Mouse (Mus musculus) lung, embryonic 14.5 days (tissue): ENCODE measurements around the gene Olfr653. TPM values are rescaled to one million over a fixed set of nuclear protein-coding genes. Genes with fewer than 3 reads are reported as not detected.

ENCODE experiments used
- ATAC-seq: fragments of 200-750 bp; cut with Nextera tagmentation; 2 replicates; pipeline ENCODE4 v1.8.0; 2017; ENCODE audit warnings: mild to moderate bottlenecking, moderate TSS enrichment, moderate library complexity; ENCODE audit not compliant: insufficient read depth
- DNase-seq: peaks from one replicate; pipeline ENCODE4 v3.0.0-alpha.2; 2015
- H3K27ac ChIP-seq: fragments of 300-500 bp; sonication (generic); 2 replicates; pipeline ENCODE4 v1.5.1; 2014; ENCODE audit warnings: low read depth, mild to moderate bottlenecking, moderate library complexity
- H3K27me3 ChIP-seq: fragments of 300-500 bp; sonication (generic); 2 replicates; pipeline ENCODE4 v1.6.1; 2014; ENCODE audit warnings: low read length, control low read depth; ENCODE audit not compliant: insufficient read depth
- H3K36me3 ChIP-seq: fragments of 300-500 bp; sonication (generic); 2 replicates; pipeline ENCODE4 v1.6.1; 2014; ENCODE audit warnings: control low read depth; ENCODE audit not compliant: insufficient read depth
- H3K4me1 ChIP-seq: fragments of 300-500 bp; sonication (generic); 2 replicates; pipeline ENCODE4 v1.6.1; 2014; ENCODE audit warnings: antibody characterized with exemption, control low read depth; ENCODE audit not compliant: insufficient read depth
- H3K4me2 ChIP-seq: fragments of 300-500 bp; sonication (generic); 2 replicates; pipeline ENCODE4 v1.6.1; 2014; ENCODE audit warnings: mild to moderate bottlenecking
- H3K4me3 ChIP-seq: fragments of 300-500 bp; sonication (generic); 2 replicates; pipeline ENCODE4 v1.5.1; 2014; ENCODE audit warnings: low read depth, low read length
- H3K9ac ChIP-seq: fragments of 300-500 bp; sonication (generic); 2 replicates; pipeline ENCODE4 v1.6.1; 2014
- H3K9me3 ChIP-seq: fragments of 300-500 bp; sonication (generic); 2 replicates; pipeline ENCODE4 v1.6.1; 2016; ENCODE audit warnings: low read depth, low read length, control low read depth
- CTCF ChIP-seq: IDR thresholded peaks from 2 replicates; pipeline ENCODE4 v1.5.1; 2016; ENCODE audit warnings: antibody characterized with exemption, low read depth
- WGBS: fragments of 180-500 bp; shearing (Covaris S2); extraction: QIAGEN DNeasy Blood & Tissue Kit; methylation state at CpG from one replicate; pipeline ENCODE4 v1.1.7; 2014; 5-methylcytosine and 5-hydroxymethylcytosine counted together
- polyA plus RNA-seq: library from polyadenylated mRNA; unstranded; fragments of >200 nt; fragmentation: Nextera tagmentation; extraction: Ambion mirVana; gene quantifications from 2 replicates; pipeline ENCODE4 v1.2.1, GENCODE M21; 2014

Olfr653 gene
- polyA plus RNA-seq, 1 experiment from 2014 or later: not detected

DNA sequence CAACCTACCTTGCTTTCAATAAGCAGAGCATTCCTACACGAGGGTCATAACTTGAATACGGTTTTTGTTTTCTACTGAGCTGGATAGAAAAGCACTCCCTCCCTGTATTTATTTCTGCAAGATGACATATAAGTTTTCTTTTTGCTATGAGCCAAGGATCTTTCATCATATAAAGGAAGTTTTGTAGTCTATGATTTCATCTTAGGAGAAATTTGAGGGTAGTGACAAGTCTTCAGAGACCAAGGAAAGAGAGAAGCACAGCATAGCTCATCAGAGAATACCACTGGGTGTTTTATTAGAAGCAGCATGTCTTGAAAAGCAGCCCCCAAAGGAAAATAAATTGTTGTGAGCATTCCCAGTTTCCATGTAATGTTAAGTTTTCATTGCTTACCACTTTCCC is 24.6 kb downstream of the Olfr653 start, which contains the start of gene Olfr655:
Gene Olfr655, minus strand, starts transcription at position 101 of the 400 bp plus-strand sequence.
- 78% methylated on average over 2 of the region's 2 CpGs for WGBS
- TF ChIP-seq CTCF: no peak
- Histone ChIP-seq H3K9ac (no peak within 1 kb of the TSS), H3K27ac (no peak within 1 kb of the TSS), H3K9me3 (no peaks in the 10 kb centered on the region), H3K4me3 (no peak within 1 kb of the TSS), H3K36me3 (no peaks in the 10 kb centered on the region), H3K27me3 (no peaks in the 10 kb centered on the region), H3K4me1 (no peaks in the 10 kb centered on the region), H3K4me2 (no peak within 1 kb of the TSS)
- ATAC-seq (no peak), DNase-seq (no peak)

DNA sequence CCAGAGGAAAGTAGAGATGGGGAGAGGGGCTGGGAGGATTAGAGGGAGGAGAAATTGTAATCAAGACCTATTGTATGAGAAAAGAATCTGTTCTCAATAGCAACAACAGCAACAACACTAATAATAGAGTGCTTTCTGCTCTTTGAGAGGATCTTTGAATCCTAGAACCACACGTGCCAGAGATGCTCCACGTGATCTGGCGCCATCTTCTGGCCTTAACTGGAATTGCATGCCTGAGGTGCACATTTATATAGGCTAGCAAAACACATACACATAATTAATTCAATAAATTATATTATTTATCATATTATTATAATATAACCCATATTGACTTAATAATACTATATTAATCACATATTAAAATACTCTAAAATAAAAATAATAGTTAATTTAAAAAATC is 26.1 kb downstream of the Olfr653 start:
- Histone ChIP-seq H3K9ac (no peak overlapping the region), H3K4me2 (no peak overlapping the region), H3K4me1 (no peaks in the 10 kb centered on the region), H3K36me3 (no peaks in the 10 kb centered on the region), H3K27me3 (no peaks in the 10 kb centered on the region), H3K4me3 (no peak overlapping the region), H3K9me3 (no peaks in the 10 kb centered on the region), H3K27ac (no peak overlapping the region)
- ATAC-seq (no peak), DNase-seq (peak; percentile 67)
- TF ChIP-seq CTCF: peak; percentile 71
- 1% methylated on average over 3 of the region's 3 CpGs for WGBS

DNA sequence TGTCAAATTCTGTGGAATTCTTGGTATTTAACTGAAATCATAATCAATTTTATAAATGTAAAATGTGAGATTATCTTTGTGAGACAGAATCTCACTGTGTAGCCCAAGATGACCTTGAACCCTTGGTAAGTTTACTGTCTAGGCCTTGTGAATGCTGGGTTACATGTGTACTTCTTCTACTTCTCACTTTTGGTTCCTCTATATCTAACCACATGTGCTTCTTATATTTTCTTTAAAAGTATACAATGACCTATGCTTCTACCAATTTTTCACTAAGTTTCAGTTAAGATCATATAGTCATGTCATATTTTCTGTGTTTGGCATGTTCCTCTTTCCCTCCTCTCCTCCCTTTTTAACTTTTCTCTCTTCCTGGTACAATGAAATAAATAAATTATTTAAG is 27.6 kb downstream of the Olfr653 start:
- Histone ChIP-seq H3K4me2 (no peak overlapping the region), H3K4me1 (no peaks in the 10 kb centered on the region), H3K9ac (no peak overlapping the region), H3K27ac (no peak overlapping the region), H3K9me3 (no peaks in the 10 kb centered on the region), H3K36me3 (no peaks in the 10 kb centered on the region), H3K27me3 (no peaks in the 10 kb centered on the region), H3K4me3 (no peak overlapping the region)
- ATAC-seq (no peak), DNase-seq (no peak)
- no peak for TF ChIP-seq CTCF

DNA sequence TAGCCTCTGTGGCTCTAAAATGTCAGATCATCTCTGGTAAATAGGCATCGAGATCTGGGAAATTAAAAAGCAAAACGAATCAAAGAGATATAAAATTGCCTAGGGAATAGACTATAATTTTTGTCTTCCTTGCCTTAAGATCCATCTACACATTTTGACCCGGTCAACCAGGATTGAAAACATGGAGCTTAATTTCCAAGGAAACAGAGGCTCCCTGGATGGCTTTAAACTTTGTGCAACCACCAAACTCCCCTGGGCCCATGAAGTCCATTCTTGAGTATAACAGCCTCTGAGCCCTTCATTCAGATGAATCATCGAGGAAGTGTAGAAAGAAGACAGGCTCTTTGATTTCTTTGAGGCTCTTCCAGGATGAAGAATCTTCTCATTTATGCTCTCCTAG is 36.5 kb downstream of the Olfr653 start, which contains the start of gene Olfr656:
Gene Olfr656, plus strand, starts transcription at position 301 of the 400 bp plus-strand sequence.
- no peaks in the 10 kb centered on the region for H3K9me3 ChIP-seq
- DNase-seq (no peak), ATAC-seq (no peak)
- H3K27me3 ChIP-seq: no peaks in the 10 kb centered on the region
- no peak within 1 kb of the TSS for H3K4me3 ChIP-seq
- no peak for TF ChIP-seq CTCF
- 75% methylated on average over 4 of the region's 4 CpGs for WGBS
- no peaks in the 10 kb centered on the region for H3K36me3 ChIP-seq
- no peaks in the 10 kb centered on the region for H3K4me1 ChIP-seq
- no peak within 1 kb of the TSS for H3K4me2 ChIP-seq
- no peak within 1 kb of the TSS for H3K27ac ChIP-seq
- H3K9ac ChIP-seq: no peak within 1 kb of the TSS

DNA sequence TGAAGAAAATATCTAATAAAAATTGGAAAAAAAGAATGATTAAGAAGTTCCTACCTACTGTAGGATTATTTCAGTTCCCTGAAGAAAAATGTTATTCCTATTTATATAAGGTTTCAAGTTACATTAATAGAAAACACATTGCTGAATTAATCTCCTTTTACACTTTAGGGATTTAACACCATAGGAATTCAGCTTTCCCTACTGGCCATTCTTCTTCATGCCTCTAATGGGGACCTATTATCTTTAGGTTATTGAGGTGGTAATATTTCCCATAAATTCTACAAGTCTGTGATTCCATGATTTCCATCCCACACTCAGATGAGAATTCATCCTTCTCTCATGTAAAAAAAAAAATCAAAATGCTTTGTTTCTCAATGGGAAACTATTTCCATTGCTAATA is 47.4 kb downstream of the Olfr653 start, which contains the start of gene Olfr657:
Gene Olfr657, plus strand, starts transcription at position 301 of the 400 bp plus-strand sequence.
- TF ChIP-seq CTCF: no peak
- Histone ChIP-seq H3K9ac (no peak within 1 kb of the TSS), H3K27ac (no peak within 1 kb of the TSS), H3K9me3 (no peaks in the 10 kb centered on the region), H3K36me3 (no peaks in the 10 kb centered on the region), H3K4me3 (no peak within 1 kb of the TSS), H3K4me1 (no peaks in the 10 kb centered on the region), H3K27me3 (no peaks in the 10 kb centered on the region), H3K4me2 (no peak within 1 kb of the TSS)
- ATAC-seq (no peak), DNase-seq (no peak)

Other genes with a start within 250 kb of the Olfr653 start
- gene Trim34b, start 247.8 kb upstream of the Olfr653 start, polyA plus RNA-seq: not detected in 2 replicates
- gene Trim12c, start 224.0 kb upstream of the Olfr653 start, polyA plus RNA-seq: 1.0 and 1.4 TPM in 2 replicates
- 0.04 and 0.11 TPM in 2 replicates for gene Trim30b, start 207.4 kb upstream of the Olfr653 start, polyA plus RNA-seq
- gene Trim30c, start 176.5 kb upstream of the Olfr653 start, polyA plus RNA-seq: 0.24 and 0.32 TPM in 2 replicates
- 0.71 and 1.2 TPM in 2 replicates for gene Trim30a, start 112.1 kb upstream of the Olfr653 start, polyA plus RNA-seq
- gene Trim30d, start 69.5 kb upstream of the Olfr653 start, polyA plus RNA-seq: 0.29 and 0.46 TPM in 2 replicates
- gene Olfr651, start 27.2 kb upstream of the Olfr653 start, polyA plus RNA-seq: not detected in 2 replicates
- gene Olfr652, start 16.4 kb upstream of the Olfr653 start, polyA plus RNA-seq: not detected in 2 replicates
- not detected in 2 replicates for gene Olfr654, start 9.7 kb downstream of the Olfr653 start, polyA plus RNA-seq
- not detected in 2 replicates for gene Olfr655, start 24.5 kb downstream of the Olfr653 start, polyA plus RNA-seq
- gene Olfr656, start 36.6 kb downstream of the Olfr653 start, polyA plus RNA-seq: not detected in 2 replicates
- not detected in 2 replicates for gene Olfr657, start 47.5 kb downstream of the Olfr653 start, polyA plus RNA-seq
- 0.07 TPM in 1 of 2 replicates, not detected in the other for gene Olfr658, start 70.0 kb downstream of the Olfr653 start, polyA plus RNA-seq
- not detected in 2 replicates for gene Olfr659, start 89.4 kb downstream of the Olfr653 start, polyA plus RNA-seq
- gene Olfr661, start 109.2 kb downstream of the Olfr653 start, polyA plus RNA-seq: not detected in 2 replicates
- not detected in 2 replicates for gene Usp17le, start 200.2 kb downstream of the Olfr653 start, polyA plus RNA-seq